Mouse (Mus musculus): ENCODE results near the gene Ell2. TPM values are rescaled to one million over a fixed set of nuclear protein-coding genes. Genes with fewer than 3 reads are reported as not detected.

Ell2 gene
- total RNA-seq, 2 experiments from 2014 or later, result 12.7 to 14.8 TPM

DNA sequence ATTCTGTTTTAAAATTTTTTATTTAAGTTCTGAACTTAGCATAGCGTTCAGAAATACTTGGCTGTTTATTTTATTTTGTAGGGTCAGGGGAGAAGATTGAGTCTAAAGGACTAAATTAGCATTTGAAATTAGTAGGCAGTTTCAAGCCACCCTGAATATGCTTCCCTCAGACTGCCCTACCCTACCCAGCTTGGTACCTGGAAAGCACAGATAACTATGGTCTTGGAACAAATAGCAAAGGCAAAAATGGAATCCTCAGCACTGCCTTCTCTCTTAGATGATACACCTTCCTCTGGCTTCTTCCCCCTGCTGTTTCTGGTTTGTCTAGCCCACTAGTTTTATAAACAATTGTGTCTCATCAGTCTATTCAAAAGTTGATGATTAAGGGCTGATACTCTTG lies 23.3 kb downstream of the Ell2 start:
- intact Hi-C loops (cut with DNase I), result no loop called here
- no peak for DNase-seq

DNA sequence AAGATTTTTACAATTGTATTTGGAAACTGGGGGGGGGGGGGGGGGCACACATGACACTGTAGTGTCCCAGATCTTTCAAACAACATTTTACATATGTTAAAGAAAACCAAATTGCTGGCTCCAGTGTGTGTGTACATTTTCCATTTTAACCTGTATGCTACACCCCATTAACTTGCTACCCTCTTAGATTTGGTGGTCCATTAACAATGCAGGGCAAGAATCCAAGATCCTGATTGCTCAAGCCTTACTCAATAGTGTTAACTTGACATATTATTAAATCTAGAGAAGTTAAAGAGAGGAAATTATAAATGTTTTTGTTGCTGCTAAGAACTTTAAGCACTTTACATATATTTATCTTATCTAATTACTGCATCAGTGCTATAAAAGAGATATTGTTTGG lies 24.2 kb downstream of the Ell2 start:
- intact Hi-C loops (cut with DNase I), result no loop called here
- DNase-seq, result no peak

GRCm38 (mm10) chr13:75733594-75734161 lies 27.1 kb downstream of the Ell2 start:
- intact Hi-C loops (cut with DNase I), result no loop called here

DNA sequence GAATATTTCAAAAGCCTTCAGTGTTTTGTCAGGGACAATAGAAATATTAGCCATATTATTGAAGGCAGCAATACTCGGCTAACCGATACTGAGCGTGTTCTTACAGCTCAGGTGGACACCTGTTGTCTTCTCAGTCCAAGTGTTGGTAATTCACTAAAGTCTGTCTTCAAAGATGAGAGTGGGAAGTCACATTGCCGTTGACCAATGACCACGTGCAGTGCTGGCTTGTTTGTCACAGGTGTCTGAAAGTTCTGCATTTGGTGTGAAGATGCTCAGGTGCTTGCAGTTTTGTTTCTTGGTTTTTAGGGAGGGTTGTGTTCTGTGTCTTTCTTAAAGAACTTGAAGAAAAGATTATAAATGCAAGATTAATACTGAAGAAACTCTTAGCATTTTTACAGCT lies 27.7 kb downstream of the Ell2 start:
- intact Hi-C loops (cut with DNase I), result no loop called here
- DNase-seq, result no peak

More at GRCm38 (mm10) chr13:75733594-75734161, 27.1 kb downstream of the Ell2 start:
- no peak for DNase-seq

GRCm38 (mm10) chr13:75735606-75736005 lies 29.0 kb downstream of the Ell2 start:
- intact Hi-C loops (cut with DNase I), result no loop called here
- no peak for DNase-seq

DNA sequence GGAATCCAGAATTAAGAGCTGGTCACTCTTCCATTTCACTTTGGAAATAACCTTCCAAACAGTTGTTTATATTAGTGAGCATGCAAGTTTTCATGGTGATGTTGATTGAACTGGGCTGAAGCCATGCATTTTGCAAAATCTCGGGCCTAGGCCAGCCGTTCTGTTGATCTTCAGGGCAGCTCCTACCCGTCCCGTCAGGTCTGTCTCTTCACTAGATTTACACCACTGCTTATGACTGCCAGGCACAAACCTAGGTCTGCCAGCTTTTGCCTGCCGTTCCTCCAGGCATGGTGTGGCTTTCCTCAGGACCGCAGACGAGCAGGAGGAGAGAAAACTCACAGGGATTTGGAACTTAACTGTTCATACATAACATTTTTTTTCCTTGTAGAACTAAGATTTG lies 31.4 kb downstream of the Ell2 start:
- no peak for DNase-seq
- intact Hi-C loops (cut with DNase I), result no loop called here

DNA sequence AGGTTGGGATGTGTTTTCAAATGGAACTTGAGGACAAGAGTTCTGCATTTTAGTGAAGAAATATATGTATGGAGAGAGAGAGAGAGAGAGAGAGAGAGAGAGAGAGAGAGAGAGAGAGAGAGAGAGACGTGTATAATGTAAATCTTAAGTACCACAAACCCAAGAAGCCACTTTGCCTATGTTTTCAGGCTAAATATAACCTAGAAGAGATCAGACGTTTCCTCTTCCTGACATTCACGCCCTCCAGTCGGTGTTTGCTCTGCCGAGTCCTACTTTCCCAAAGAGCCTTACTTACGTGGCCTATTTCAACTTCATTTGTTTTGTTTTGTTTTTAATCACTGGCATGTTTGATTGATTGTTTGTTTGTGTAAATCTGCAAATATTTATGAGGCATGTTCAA lies 32.0 kb downstream of the Ell2 start:
- DNase-seq, result no peak
- intact Hi-C loops (cut with DNase I), result no loop called here

- DNase-seq, result no peak
- intact Hi-C loops (cut with DNase I), result no loop called here
Measured at GRCm38 (mm10) chr13:75738957-75739356, 32.4 kb downstream of the Ell2 start.

- DNase-seq, result no peak
- intact Hi-C loops (cut with DNase I), result no loop called here
Measured at GRCm38 (mm10) chr13:75740018-75740417, 33.5 kb downstream of the Ell2 start.

DNA sequence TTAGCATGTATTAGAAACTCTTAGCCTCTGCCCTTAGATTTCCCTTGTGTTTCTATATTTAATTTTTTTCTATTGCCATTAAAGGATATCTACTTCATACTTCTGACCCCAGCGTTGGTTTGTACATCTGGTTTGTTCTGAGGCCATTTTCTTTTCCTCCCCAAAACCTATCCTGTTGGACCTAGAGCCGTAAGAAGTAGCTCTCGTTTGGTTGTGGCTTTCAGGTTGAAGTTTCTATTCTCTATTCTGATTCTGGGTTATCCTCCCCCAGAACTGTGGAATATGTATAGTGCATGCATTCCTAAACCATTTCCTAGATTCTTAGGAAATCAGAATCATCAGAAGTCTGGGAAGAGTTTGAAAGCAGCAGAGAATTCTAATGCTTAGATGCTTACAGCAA lies 34.6 kb downstream of the Ell2 start:
- intact Hi-C loops (cut with DNase I), result no loop called here
- DNase-seq, result no peak

- no peak for DNase-seq
- intact Hi-C loops (cut with DNase I), result no loop called here
Measured at GRCm38 (mm10) chr13:75741736-75742729, 35.5 kb downstream of the Ell2 start.

- intact Hi-C loops (cut with DNase I), result no loop called here
- DNase-seq, result no peak
Measured at GRCm38 (mm10) chr13:75742970-75743369, 36.4 kb downstream of the Ell2 start.

- intact Hi-C loops (cut with DNase I), result no loop called here
Measured at GRCm38 (mm10) chr13:75744065-75744464, 37.5 kb downstream of the Ell2 start.

DNA sequence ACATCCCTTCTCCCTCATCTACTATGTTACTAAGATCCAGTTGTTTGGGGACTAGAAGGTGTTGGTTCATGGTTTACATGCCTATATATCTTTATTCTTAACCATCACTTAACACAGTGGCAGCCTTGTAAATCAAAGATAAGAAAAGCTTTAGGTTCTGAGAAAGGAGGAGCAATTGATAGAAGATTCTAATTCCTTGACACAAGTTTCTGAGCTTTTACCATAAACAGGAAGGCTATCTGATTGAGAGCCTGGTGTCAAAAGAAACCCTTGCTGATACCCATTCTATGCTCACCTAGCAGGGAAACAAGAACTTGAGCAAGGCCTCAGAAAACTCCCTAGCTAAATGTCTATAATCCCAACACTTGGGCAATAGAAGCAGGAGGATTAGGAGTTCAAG lies 38.8 kb downstream of the Ell2 start:
- DNase-seq, result no peak
- intact Hi-C loops (cut with DNase I), result no loop called here

More at GRCm38 (mm10) chr13:75744065-75744464, 37.5 kb downstream of the Ell2 start:
- no peak for DNase-seq

DNA sequence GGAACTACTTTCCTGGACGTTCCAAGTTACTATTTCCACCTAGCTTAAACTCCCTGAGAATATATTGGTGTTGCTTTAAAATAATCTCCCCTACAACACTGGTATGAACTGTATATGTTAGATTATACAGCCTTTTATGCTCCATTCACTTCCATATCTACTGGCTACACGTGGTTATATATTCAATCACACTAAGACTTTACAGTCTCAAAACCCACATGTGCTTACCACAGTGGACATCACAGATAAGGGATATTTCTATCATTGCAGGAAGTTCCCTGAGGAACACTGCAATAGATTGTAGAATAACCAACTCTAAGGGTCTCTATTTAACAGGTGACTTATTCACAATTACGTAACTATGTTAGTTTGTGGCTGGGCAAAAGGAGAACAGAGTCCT lies 40.7 kb downstream of the Ell2 start:
- intact Hi-C loops (cut with DNase I), result no loop called here
- DNase-seq, result no peak

DNA sequence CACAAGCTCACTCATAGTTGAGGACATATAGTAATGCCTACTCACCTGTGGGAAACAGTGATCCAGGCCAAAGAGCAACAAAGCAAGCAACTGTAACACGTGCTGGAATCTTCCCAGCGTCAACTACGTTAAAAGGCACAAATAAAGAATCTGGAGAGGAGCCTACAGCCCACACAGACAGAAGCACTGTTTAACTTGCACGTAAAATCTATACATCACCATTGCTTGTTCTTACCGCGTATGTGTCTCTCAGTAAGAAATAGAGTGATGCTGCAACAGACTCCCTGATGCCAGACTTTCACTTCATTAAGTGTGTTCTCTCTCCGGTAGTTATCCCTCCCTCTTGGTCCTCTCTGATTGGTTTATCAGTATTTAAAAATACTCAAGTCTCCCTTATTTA lies 42.1 kb downstream of the Ell2 start:
- no peak for DNase-seq
- intact Hi-C loops (cut with DNase I), result no loop called here

- intact Hi-C loops (cut with DNase I), result no loop called here
- DNase-seq, result no peak
Measured at GRCm38 (mm10) chr13:75750785-75751184, 44.2 kb downstream of the Ell2 start.

GRCm38 (mm10) chr13:75752216-75752938 lies 45.8 kb downstream of the Ell2 start:
- peak; percentile 92 for DNase-seq
- intact Hi-C loops (cut with DNase I), result no loop called here

DNA sequence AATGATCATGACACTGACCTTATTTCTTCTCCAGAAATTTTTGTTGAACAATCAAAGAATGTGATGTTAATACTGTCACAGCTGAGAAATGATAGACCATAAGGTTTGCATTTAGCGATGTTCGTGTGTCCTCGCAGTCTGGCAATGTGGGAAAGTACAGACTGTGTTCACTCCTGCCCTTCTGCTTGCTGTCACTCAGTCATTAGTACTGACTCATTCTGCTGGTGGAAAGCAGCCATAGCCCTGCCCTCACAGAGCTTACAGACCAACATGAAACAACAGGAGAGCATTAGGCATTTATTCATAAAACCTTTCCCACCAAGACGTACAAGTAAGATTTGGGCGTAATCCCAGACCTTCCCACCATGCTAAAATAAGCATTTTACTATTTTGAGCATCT lies 47.8 kb downstream of the Ell2 start:
- intact Hi-C loops (cut with DNase I), result no loop called here

DNA sequence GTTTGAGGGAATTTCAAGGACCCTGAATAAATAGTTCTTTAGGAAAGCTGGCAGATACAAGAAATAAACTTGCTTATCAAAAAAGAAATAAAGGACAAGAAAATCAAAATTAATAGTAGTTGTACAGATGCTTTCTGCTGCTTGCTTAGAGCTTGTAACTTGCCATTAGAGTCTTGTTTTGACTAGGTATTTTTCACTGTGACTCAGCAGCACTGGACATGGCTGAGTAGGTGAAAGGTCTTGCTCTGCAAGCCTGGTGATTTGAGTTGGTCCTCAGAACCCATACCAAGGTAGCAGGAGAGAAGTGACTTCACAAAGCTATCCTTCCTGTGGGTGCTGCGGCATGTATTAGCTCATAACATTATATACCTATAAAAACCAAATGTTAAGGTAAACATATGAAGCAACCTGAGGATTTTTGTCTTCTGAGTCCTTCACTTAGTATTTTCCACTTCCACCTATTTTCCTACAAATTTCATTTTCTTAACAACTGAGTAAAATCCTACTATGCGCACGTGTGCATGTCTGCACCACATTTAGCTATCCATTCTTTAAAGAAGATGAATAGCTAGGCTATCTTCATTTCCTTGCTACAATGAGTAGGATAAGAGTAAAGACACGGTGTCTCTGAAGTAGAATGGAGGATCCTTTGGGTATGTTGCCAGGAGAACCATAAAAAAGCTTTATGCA lies 54.4 kb downstream of the Ell2 start:
- intact Hi-C loops (cut with DNase I), result no loop called here
- DNase-seq, result no peak

More for the DNA sequence above, 47.8 kb downstream of the Ell2 start:
- no peak for DNase-seq

GRCm38 (mm10) chr13:75762759-75763158 lies 56.2 kb downstream of the Ell2 start:
- intact Hi-C loops (cut with DNase I), result no loop called here

More at GRCm38 (mm10) chr13:75762759-75763158, 56.2 kb downstream of the Ell2 start:
- DNase-seq, result no peak

Measured in heart, postnatal 10 days (tissue).